Mouse (Mus musculus): ENCODE data around the gene Shc3. TPM values are rescaled to one million over a fixed set of nuclear protein-coding genes. Genes with fewer than 3 reads are reported as not detected.
A peak's percentile ranks its signal among the peaks of the same experiment; 100 is the strongest.

Shc3 gene
- total and polyA plus RNA-seq, 3 experiments = 0.15 to 0.40 TPM; not detected in 1

- Histone ChIP-seq H3K36me3 (replicated peaks in 1 of 2; ENCODE audit: control insufficient read depth in 1 of 2, insufficient read depth in 1 of 2, low read length in 1 of 2) (no peaks in the 10 kb centered on the region), H3K4me2 (ENCODE audit: insufficient read depth, low read depth, poor library complexity, severe bottlenecking) (no peak overlapping the region), H3K27ac (ENCODE audit: insufficient read depth, low read depth) (no peak overlapping the region), H3K79me2 (replicated peaks; ENCODE audit: control insufficient read depth, extremely low read depth, insufficient read depth, poor library complexity, severe bottlenecking) (no peaks in the 10 kb centered on the region), H3K9me3 (replicated peaks; ENCODE audit: low read length) (no peaks in the 10 kb centered on the region), H3K27me3 (replicated peaks) (no peaks in the 10 kb centered on the region), H3K4me3 (replicated peaks in 1 of 3; ENCODE audit: low read depth in 2 of 3, low read length in 2 of 3, poor library complexity in 1 of 3) (no peak overlapping the region), H3K4me1 (ENCODE audit: control insufficient read depth in 1 of 2, insufficient read depth in 2 of 2) (peaks cover 3 to 18% of the 10 kb centered on the region in 2 experiments; a peak in 2 of 4 replicates), H3K9ac (ENCODE audit: insufficient read depth, low read depth) (no peak overlapping the region)
- in situ Hi-C loops (cut with MboI; ENCODE audit: low pct_ligation_motif_present, low pct_unique_long_range_greater_than_20kb, low sequenced_read_pairs) = loop anchor here (25.0 kb wide), 2 partner anchors 156 to 431 kb away; no protein-coding TSS in a partner anchor
- TF ChIP-seq NRF1 (IDR thresholded peaks at IDR 0.05; ENCODE audit: low read depth, low read length) = no peak
- TF ChIP-seq MAX (IDR thresholded peaks at IDR 0.05; ENCODE audit: low read length) = no peak
- peak; percentile 74 to 83 for TF ChIP-seq CTCF (conservative IDR thresholded peaks at IDR 0.05 in 1 of 2, IDR thresholded peaks at IDR 0.05 in 1 of 2; ENCODE audit: low read depth in 2 of 2, low read length in 2 of 2)
- TF ChIP-seq IRF4 (IDR thresholded peaks at IDR 0.05; ENCODE audit: low read depth, low read length) = no peak
- peak; percentile 64 for TF ChIP-seq SMC3 (IDR thresholded peaks at IDR 0.05; ENCODE audit: low read depth, low read length)
- TF ChIP-seq RAD21 (IDR thresholded peaks at IDR 0.05; ENCODE audit: low read depth, low read length) = peak; percentile 73
- TF ChIP-seq ELF1 (IDR thresholded peaks at IDR 0.05; ENCODE audit: low read depth, low read length) = no peak
- TF ChIP-seq NELFE (IDR thresholded peaks at IDR 0.05; ENCODE audit: low read depth, low read length) = no peak
- TF ChIP-seq MAFK (IDR thresholded peaks at IDR 0.05; ENCODE audit: insufficient replicate concordance, low read length) = no peak
- dilution Hi-C loops (cut with MboI; ENCODE audit: extremely low pct_ligation_motif_present, extremely low pct_unique_long_range_greater_than_20kb, low sequenced_read_pairs) = no loop called here
- DNase-seq (ENCODE audit: extremely low read depth) = peak; percentile 56
These were observed 48.6 kb upstream of the Shc3 start for GRCm38 (mm10) chr13:51617861-51618260.

GRCm38 (mm10) chr13:51617306-51617705 is 48.1 kb upstream of the Shc3 start:
- H3K79me2 ChIP-seq (replicated peaks; ENCODE audit: control insufficient read depth, extremely low read depth, insufficient read depth, poor library complexity, severe bottlenecking) = no peaks in the 10 kb centered on the region
- no peaks in the 10 kb centered on the region for H3K36me3 ChIP-seq (replicated peaks in 1 of 2; ENCODE audit: control insufficient read depth in 1 of 2, insufficient read depth in 1 of 2, low read length in 1 of 2)
- H3K9me3 ChIP-seq (replicated peaks; ENCODE audit: low read length) = no peaks in the 10 kb centered on the region
- H3K4me3 ChIP-seq (replicated peaks in 1 of 3; ENCODE audit: low read depth in 2 of 3, low read length in 2 of 3, poor library complexity in 1 of 3) = no peak overlapping the region
- H3K4me2 ChIP-seq (ENCODE audit: insufficient read depth, low read depth, poor library complexity, severe bottlenecking) = no peak overlapping the region
- H3K9ac ChIP-seq (ENCODE audit: insufficient read depth, low read depth) = no peak overlapping the region
- H3K4me1 ChIP-seq (ENCODE audit: control insufficient read depth in 1 of 2, insufficient read depth in 2 of 2) = peaks cover 3 to 18% of the 10 kb centered on the region in 2 experiments; a peak in 2 of 4 replicates
- TF ChIP-seq TBP (conservative IDR thresholded peaks at IDR 0.05; ENCODE audit: low read depth, low read length) (no peak), BHLHE40 (IDR thresholded peaks at IDR 0.05; ENCODE audit: low read depth, low read length) (no peak), CTCF (conservative IDR thresholded peaks at IDR 0.05 in 1 of 2, IDR thresholded peaks at IDR 0.05 in 1 of 2; ENCODE audit: low read depth in 2 of 2, low read length in 2 of 2) (no peak), ETS1 (conservative IDR thresholded peaks at IDR 0.05; ENCODE audit: low read depth, low read length) (no peak), PAX5 (IDR thresholded peaks at IDR 0.05; ENCODE audit: low read length) (no peak)
- in situ Hi-C loops (cut with MboI; ENCODE audit: low pct_ligation_motif_present, low pct_unique_long_range_greater_than_20kb, low sequenced_read_pairs) = loop anchor here (25.0 kb wide), 2 partner anchors 155 to 430 kb away; no protein-coding TSS in a partner anchor
- no peak overlapping the region for H3K27ac ChIP-seq (ENCODE audit: insufficient read depth, low read depth)
- DNase-seq (ENCODE audit: extremely low read depth) = no peak
- H3K27me3 ChIP-seq (replicated peaks) = no peaks in the 10 kb centered on the region
- dilution Hi-C loops (cut with MboI; ENCODE audit: extremely low pct_ligation_motif_present, extremely low pct_unique_long_range_greater_than_20kb, low sequenced_read_pairs) = no loop called here

All from CH12.LX (cell line).